Mouse (Mus musculus) forebrain, embryonic 14.5 days (tissue): ENCODE data around the gene Sohlh1. TPM values are rescaled to one million over a fixed set of nuclear protein-coding genes. Genes with fewer than 3 reads are reported as not detected.
"Not testable (repeated sequence)": the region's sequence is repeated elsewhere in the genome, so short reads cannot be mapped to it uniquely, and the experiment has no call there.

Source experiments
- ATAC-seq: fragments of 200-750 bp; cut with Nextera tagmentation; 2 replicates; pipeline ENCODE4 v1.8.0; 2017; ENCODE audit warnings: mild to moderate bottlenecking, moderate library complexity
- DNase-seq: peaks from one replicate; pipeline ENCODE4 v3.0.0-alpha.2; 2015; ENCODE audit warnings: low spot score
- H3K27ac ChIP-seq: fragments of 300-500 bp; sonication (generic); 2 replicates; pipeline ENCODE4 v1.5.1; 2014; ENCODE audit warnings: low read depth, mild to moderate bottlenecking, control low read depth, low read length, moderate library complexity
- H3K27me3 ChIP-seq: fragments of 300-500 bp; sonication (generic); replicated peaks from 2 replicates; pipeline ENCODE4 v1.6.1; 2014; ENCODE audit warnings: low read length, control low read depth, mixed read lengths; ENCODE audit not compliant: control insufficient read depth, insufficient read depth
- H3K36me3 ChIP-seq: fragments of 300-500 bp; sonication (generic); 2 replicates; pipeline ENCODE4 v1.6.1; 2014; ENCODE audit warnings: low read length, control low read depth; ENCODE audit not compliant: control insufficient read depth, insufficient read depth
- H3K4me1 ChIP-seq: fragments of 300-500 bp; sonication (generic); 2 replicates; pipeline ENCODE4 v1.6.1; 2014; ENCODE audit warnings: antibody characterized with exemption, low read length, control low read depth; ENCODE audit not compliant: control insufficient read depth, insufficient read depth
- H3K4me2 ChIP-seq: fragments of 300-500 bp; sonication (generic); 2 replicates; pipeline ENCODE4 v1.6.1; 2014; ENCODE audit warnings: mild to moderate bottlenecking, control low read depth, low read length
- H3K4me3 ChIP-seq: fragments of 300-500 bp; sonication (generic); 2 replicates; pipeline ENCODE4 v1.5.1; 2014; ENCODE audit warnings: low read depth, low read length, control low read depth
- H3K9ac ChIP-seq: fragments of 300-500 bp; sonication (generic); 2 replicates; pipeline ENCODE4 v1.6.1; 2014; ENCODE audit warnings: mild to moderate bottlenecking, low read length, control low read depth, moderate library complexity
- H3K9me3 ChIP-seq: fragments of 300-500 bp; sonication (generic); replicated peaks from 2 replicates; pipeline ENCODE4 v1.6.1; 2016; ENCODE audit warnings: low read length, control low read depth, mixed read lengths; ENCODE audit not compliant: control insufficient read depth
- WGBS: fragments of 180-500 bp; shearing (Covaris S2); extraction: QIAGEN DNeasy Blood & Tissue Kit; methylation state at CpG from one replicate; pipeline ENCODE4 v1.1.7; 2014; 5-methylcytosine and 5-hydroxymethylcytosine counted together
- polyA plus RNA-seq: library from polyadenylated mRNA; unstranded; fragments of >200 nt; fragmentation: Nextera tagmentation; extraction: Ambion mirVana; gene quantifications from 2 replicates; pipeline ENCODE4 v1.2.1, GENCODE M21; 2014

Sohlh1 gene
- polyA plus RNA-seq, 1 experiment from 2014 or later, result not detected

DNA sequence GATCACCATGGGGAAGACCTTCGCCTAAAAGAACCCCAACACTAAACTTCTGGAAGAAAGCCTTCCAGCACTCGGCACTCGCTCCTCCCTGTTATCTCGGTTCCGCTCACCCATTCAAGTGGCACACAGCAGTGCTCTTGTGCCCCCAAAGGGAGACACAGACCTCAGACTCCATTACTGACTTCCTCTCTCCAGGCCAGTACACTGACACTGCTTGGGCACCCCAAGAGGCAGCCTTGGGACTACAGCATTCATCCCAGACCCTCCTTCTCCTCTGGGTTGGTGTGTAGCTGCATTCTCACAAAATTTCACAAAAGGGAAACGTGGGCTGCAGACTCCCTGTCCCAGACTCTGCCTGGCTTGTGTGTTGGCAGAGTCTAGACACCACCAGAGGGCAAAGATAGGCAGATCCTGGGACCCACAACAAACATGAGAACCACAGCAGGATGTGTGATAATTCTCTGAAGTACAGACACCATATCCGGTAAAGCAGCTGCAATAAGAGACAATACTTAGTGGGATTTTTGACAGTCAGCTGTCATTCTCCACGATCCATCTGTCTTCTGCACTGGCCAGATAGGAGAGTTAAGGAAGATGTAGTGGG, 18.6 kb downstream of the Sohlh1 start:
- ATAC-seq (no peak), DNase-seq (no peak)
- H3K27ac ChIP-seq, result no peak overlapping the region

DNA sequence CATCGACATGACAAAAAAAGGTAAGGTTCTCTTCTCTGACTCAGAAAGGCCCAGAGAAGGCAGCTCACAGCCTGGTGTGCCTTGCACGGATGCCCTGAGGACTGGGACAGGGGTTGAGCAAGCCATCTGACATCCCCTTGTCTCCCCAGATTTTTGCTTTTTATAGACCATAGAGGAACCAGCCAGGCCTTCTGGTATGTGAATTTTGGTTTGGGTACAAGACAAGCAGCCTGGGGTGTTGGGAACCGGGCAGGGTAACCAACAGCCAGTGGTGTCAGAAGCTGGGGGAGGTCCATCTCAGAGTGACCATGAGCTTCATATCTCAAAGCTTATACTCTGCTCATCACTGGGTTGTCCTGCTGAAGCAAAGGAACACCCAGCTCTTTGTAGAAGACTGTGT, 22.3 kb downstream of the Sohlh1 start:
- Histone ChIP-seq H3K4me3 (no peak overlapping the region), H3K27ac (no peak overlapping the region), H3K36me3 (no peaks in the 10 kb centered on the region), H3K27me3 (no peaks in the 10 kb centered on the region), H3K9ac (no peak overlapping the region), H3K9me3 (no peaks in the 10 kb centered on the region), H3K4me1 (no peaks in the 10 kb centered on the region), H3K4me2 (no peak overlapping the region)
- no peak for DNase-seq
- 85% methylated on average over 3 of the region's 3 CpGs for WGBS
- no peak for ATAC-seq

More for the DNA sequence above, 18.6 kb downstream of the Sohlh1 start:
- Histone ChIP-seq H3K9me3 (no peaks in the 10 kb centered on the region), H3K4me2 (no peak overlapping the region), H3K4me3 (no peak overlapping the region), H3K9ac (no peak overlapping the region), H3K36me3 (no peaks in the 10 kb centered on the region), H3K27me3 (no peaks in the 10 kb centered on the region), H3K4me1 (no peaks in the 10 kb centered on the region)
- 79% methylated on average over 8 of the region's 8 CpGs for WGBS

GRCm38 (mm10) chr2:25822806-25823205, 24.2 kb downstream of the Sohlh1 start, which contains the start of gene Lcn9:
Lcn9 (plus strand) TSS chr2:25823153.
- 87% methylated on average over 1 of the region's 1 CpGs for WGBS

GRCm38 (mm10) chr2:25815748-25816147, 31.3 kb downstream of the Sohlh1 start, which contains the start of gene Glt6d1:
Glt6d1 (minus strand) TSS chr2:25815848.
- not testable (repeated sequence) for ATAC-seq, H3K4me1 ChIP-seq, H3K27ac ChIP-seq, H3K9me3 ChIP-seq, H3K4me3 ChIP-seq, H3K4me2 ChIP-seq, H3K27me3 ChIP-seq, DNase-seq, H3K36me3 ChIP-seq, H3K9ac ChIP-seq
- WGBS, result 67% methylated on average over 1 of the region's 1 CpGs

More at GRCm38 (mm10) chr2:25822806-25823205, 24.2 kb downstream of the Sohlh1 start, which contains the start of gene Lcn9:
- Histone ChIP-seq H3K4me3 (no peak within 1 kb of the TSS), H3K4me1 (no peaks in the 10 kb centered on the region), H3K27ac (no peak within 1 kb of the TSS), H3K9ac (no peak within 1 kb of the TSS; the same call in 1 of the 2 replicates), H3K9me3 (no peaks in the 10 kb centered on the region), H3K4me2 (no peak within 1 kb of the TSS), H3K36me3 (no peaks in the 10 kb centered on the region), H3K27me3 (no peaks in the 10 kb centered on the region)
- ATAC-seq, result no peak
- DNase-seq, result no peak

- ATAC-seq (no peak), DNase-seq (no peak)
- no peak overlapping the region for H3K4me3 ChIP-seq
- H3K27me3 ChIP-seq, result no peaks in the 10 kb centered on the region
- H3K27ac ChIP-seq, result no peak overlapping the region
- no peaks in the 10 kb centered on the region for H3K4me1 ChIP-seq
- no peaks in the 10 kb centered on the region for H3K9me3 ChIP-seq
- H3K36me3 ChIP-seq, result no peaks in the 10 kb centered on the region
- H3K9ac ChIP-seq, result no peak overlapping the region
- no peak overlapping the region for H3K4me2 ChIP-seq
- 83% methylated on average over 5 of the region's 5 CpGs for WGBS
Measured at GRCm38 (mm10) chr2:25813364-25813763, 33.7 kb downstream of the Sohlh1 start.

- Histone ChIP-seq H3K9ac (no peak overlapping the region), H3K27ac (no peak overlapping the region), H3K36me3 (no peaks in the 10 kb centered on the region), H3K4me2 (no peak overlapping the region), H3K4me1 (no peaks in the 10 kb centered on the region), H3K4me3 (no peak overlapping the region), H3K27me3 (no peaks in the 10 kb centered on the region), H3K9me3 (no peaks in the 10 kb centered on the region)
- 73% methylated on average over 2 of the region's 2 CpGs for WGBS
- no peak for DNase-seq
- ATAC-seq, result no peak
Measured at GRCm38 (mm10) chr2:25811711-25812110, 35.3 kb downstream of the Sohlh1 start.

DNA sequence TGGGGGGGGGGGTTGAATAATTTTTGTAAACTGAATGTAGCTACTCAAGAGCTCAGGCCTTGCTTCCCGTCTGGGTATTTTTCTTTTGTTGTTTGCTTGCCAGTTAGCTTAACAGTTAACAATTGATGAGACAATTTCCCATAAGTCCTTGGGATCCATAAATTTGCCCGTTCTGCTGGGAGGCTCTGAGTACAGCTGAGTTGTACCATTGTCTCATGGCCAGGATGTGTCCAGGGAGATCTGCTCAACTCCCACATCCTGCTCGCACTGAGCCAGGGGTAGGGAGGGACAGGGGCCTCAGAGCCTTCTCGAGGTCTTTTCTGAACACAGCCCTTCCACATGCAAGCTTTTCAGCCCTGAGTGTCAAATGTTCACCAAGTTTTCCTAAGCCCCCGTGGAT, 49.0 kb downstream of the Sohlh1 start:
- Histone ChIP-seq H3K36me3 (no peaks in the 10 kb centered on the region), H3K4me3 (no peak overlapping the region)
- WGBS, result 36% methylated on average over 5 of the region's 5 CpGs

GRCm38 (mm10) chr2:25797635-25798034, 49.4 kb downstream of the Sohlh1 start:
- DNase-seq, result no peak
- H3K27me3 ChIP-seq, result 0 out of 2 replicates have a peak, but pooled peaks cover 2% of the 10 kb centered on the region
- no peak overlapping the region for H3K27ac ChIP-seq
- H3K36me3 ChIP-seq, result no peaks in the 10 kb centered on the region
- H3K9ac ChIP-seq, result no peak overlapping the region
- H3K4me3 ChIP-seq, result no peak overlapping the region
- no peaks in the 10 kb centered on the region for H3K4me1 ChIP-seq
- no peaks in the 10 kb centered on the region for H3K9me3 ChIP-seq
- H3K4me2 ChIP-seq, result no peak overlapping the region
- 57% methylated on average over 2 of the region's 2 CpGs for WGBS
- ATAC-seq, result no peak

More for the DNA sequence above, 49.0 kb downstream of the Sohlh1 start:
- no peak overlapping the region for H3K27ac ChIP-seq
- H3K9me3 ChIP-seq, result no peaks in the 10 kb centered on the region
- no peak overlapping the region for H3K9ac ChIP-seq
- DNase-seq (no peak), ATAC-seq (no peak)
- 0 out of 2 replicates have a peak, but pooled peaks cover 2% of the 10 kb centered on the region for H3K27me3 ChIP-seq
- H3K4me2 ChIP-seq, result no peak overlapping the region
- H3K4me1 ChIP-seq, result no peaks in the 10 kb centered on the region
